Mouse (Mus musculus): Measurements from ENCODE around the gene Actl6a.

Gene Actl6a

GRCm38 (mm10) chr3:32749820-32750579 is 43.9 kb downstream of the Actl6a start:
- no peak for DNase-seq (ENCODE audit: low spot score in 2 of 2)

- DNase-seq (ENCODE audit: low spot score in 2 of 2): no peak
Measured at GRCm38 (mm10) chr3:32754384-32754915, 48.4 kb downstream of the Actl6a start.

GRCm38 (mm10) chr3:32759212-32759611 is 53.1 kb downstream of the Actl6a start:
- no peak for DNase-seq (ENCODE audit: low spot score in 2 of 2)

GRCm38 (mm10) chr3:32762962-32763361 is 56.9 kb downstream of the Actl6a start:
- no peak for DNase-seq (ENCODE audit: low spot score in 2 of 2)

- no peak for DNase-seq (ENCODE audit: low spot score in 2 of 2)
Measured at GRCm38 (mm10) chr3:32763902-32764301, 57.8 kb downstream of the Actl6a start.

GRCm38 (mm10) chr3:32770781-32771180 is 64.7 kb downstream of the Actl6a start:
- DNase-seq (ENCODE audit: low spot score in 2 of 2): no peak
